Mouse (Mus musculus) G1E (cell line): Measurements from ENCODE around the gene Med28.

Source experiments
- CTCF ChIP-seq: IDR thresholded peaks from 2 replicates; pipeline ENCODE4 v1.5.1; 2012; ENCODE audit warnings: low read depth, low read length, inconsistent platforms, mixed read lengths
- GATA1 ChIP-seq: IDR thresholded peaks from 2 replicates; pipeline ENCODE4 v1.6.1; 2012; ENCODE audit warnings: borderline replicate concordance, low read length, inconsistent platforms, mixed read lengths
- TAL1 ChIP-seq: conservative IDR thresholded peaks from 2 replicates; pipeline ENCODE4 v1.6.1; 2012; ENCODE audit warnings: low read depth, low read length, inconsistent platforms, mixed read lengths

DNA sequence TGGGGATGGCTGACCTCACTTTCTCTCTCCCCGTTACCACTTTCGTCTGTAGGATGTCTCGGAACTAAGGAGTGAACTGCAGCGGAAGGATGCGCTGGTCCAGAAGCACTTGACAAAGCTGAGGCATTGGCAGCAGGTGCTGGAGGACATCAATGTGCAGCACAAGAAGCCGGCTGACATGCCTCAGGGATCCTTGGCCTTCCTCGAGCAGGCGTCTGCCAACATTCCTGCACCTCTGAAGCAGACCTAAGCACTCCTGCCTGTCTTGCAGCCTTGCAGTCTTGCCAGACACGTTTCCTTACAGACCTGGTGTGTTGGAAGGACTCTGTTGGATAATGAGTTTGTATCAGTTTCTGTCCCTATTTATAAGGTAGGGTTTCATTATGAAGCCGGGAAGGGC, 5.1 kb downstream of the Med28 start:
- TF ChIP-seq CTCF (no peak), TAL1 (no peak), GATA1 (no peak)
